Mouse (Mus musculus): ENCODE data around the gene Ngef.

Ngef gene

GRCm38 (mm10) chr1:87573800-87574215 lies at the start of gene Ngef:
Gene Ngef, minus strand, starts transcription at chr1:87573870.
- ChIA-PET CTCF (interaction anchor here in 1 of 4 experiments (1.4 to 1.8 kb wide), 2 partner anchors 32 to 35 kb away, joined by 3 to 4 read pairs; no protein-coding TSS in a partner anchor), POLR2A (interaction anchor here in 1 of 4 experiments (1.3 to 1.6 kb wide), 2 partner anchors 10 to 14 kb away, joined by 3 to 5 read pairs; no protein-coding TSS in a partner anchor)

GRCm38 (mm10) chr1:87621858-87622279 lies 48.2 kb upstream of the Ngef start:
- POLR2A ChIA-PET, result interaction anchor here in 2 of 4 experiments (1.8 to 3.9 kb wide), 3 partner anchors 14 to 15 kb away, joined by 5 to 17 read pairs (median 10); no protein-coding TSS in a partner anchor
- CTCF ChIA-PET, result interaction anchor here (0.5 to 3.8 kb wide), 4 partner anchors 13 to 1083 kb away, joined by 3 to 18 read pairs (median 4); no protein-coding TSS in a partner anchor

GRCm38 (mm10) chr1:87621146-87621857 lies 47.6 kb upstream of the Ngef start:
- POLR2A ChIA-PET, result interaction anchor here in 2 of 4 experiments (0.5 to 3.9 kb wide), 8 partner anchors 13 to 457 kb away, joined by 3 to 17 read pairs (median 3); no protein-coding TSS in a partner anchor
- CTCF ChIA-PET, result interaction anchor here (0.5 to 3.8 kb wide), 4 partner anchors 13 to 1083 kb away, joined by 3 to 18 read pairs (median 4); no protein-coding TSS in a partner anchor

- CTCF ChIA-PET, result interaction anchor here in 3 of 4 experiments (1.2 to 3.8 kb wide), 3 partner anchors 12 kb away, joined by 5 to 18 read pairs (median 12); no protein-coding TSS in a partner anchor
- POLR2A ChIA-PET, result interaction anchor here in 3 of 4 experiments (0.5 to 3.9 kb wide), 11 partner anchors 12 to 456 kb away, joined by 3 to 17 read pairs (median 3); no protein-coding TSS in a partner anchor
These were observed 47.0 kb upstream of the Ngef start for GRCm38 (mm10) chr1:87620693-87621092.

GRCm38 (mm10) chr1:87620211-87620668 lies 46.6 kb upstream of the Ngef start, which contains the start of gene Inpp5d:
Gene Inpp5d, plus strand, starts transcription at chr1:87620312.
- CTCF ChIA-PET, result interaction anchor here in 3 of 4 experiments (1.0 to 3.8 kb wide), 4 partner anchors 12 to 23 kb away, joined by 5 to 18 read pairs (median 9); no protein-coding TSS in a partner anchor
- POLR2A ChIA-PET, result interaction anchor here in 3 of 4 experiments (0.7 to 3.9 kb wide), 14 partner anchors 11 to 235 kb away, joined by 3 to 17 read pairs (median 3); no protein-coding TSS in a partner anchor

GRCm38 (mm10) chr1:87614576-87615295 lies 41.1 kb upstream of the Ngef start:
- ChIA-PET CTCF (no interaction called here), POLR2A (no interaction called here)

- ChIA-PET CTCF (interaction anchor here (0.6 to 1.7 kb wide), 36 partner anchors 9 to 1230 kb away, joined by 3 to 18 read pairs (median 4); partner anchors contain the start of genes Inpp5d (in 3 of the 4), Atg16l1 (in 1 of the 4) and Ngef (in 1 of the 4)), POLR2A (interaction anchor here in 2 of 4 experiments (0.6 to 1.4 kb wide), 7 partner anchors 9 to 363 kb away, joined by 3 to 5 read pairs (median 3); no protein-coding TSS in a partner anchor)
These were observed 34.9 kb upstream of the Ngef start for GRCm38 (mm10) chr1:87608416-87609046.

- POLR2A ChIA-PET, result interaction anchor here in 2 of 4 experiments (1.3 to 1.6 kb wide), 3 partner anchors 11 to 29 kb away, joined by 4 to 5 read pairs (median 4); no protein-coding TSS in a partner anchor
- CTCF ChIA-PET, result interaction anchor here (0.6 to 1.7 kb wide), 22 partner anchors 11 to 1229 kb away, joined by 3 to 18 read pairs (median 4); partner anchors contain the start of gene Inpp5d (in 3 of the 4)
These were observed 33.9 kb upstream of the Ngef start for GRCm38 (mm10) chr1:87607385-87608091.

GRCm38 (mm10) chr1:87605296-87605695 lies 31.6 kb upstream of the Ngef start:
- CTCF ChIA-PET, result interaction anchor here in 1 of 4 experiments (0.6 kb wide), 1 partner anchor 151 kb away, joined by 3 read pairs; the partner anchor contains the start of gene Atg16l1

GRCm38 (mm10) chr1:87603389-87603788 lies 29.7 kb upstream of the Ngef start:
- ChIA-PET CTCF (interaction anchor here in 1 of 4 experiments (0.5 kb wide), 1 partner anchor 39 kb away, joined by 5 read pairs; no protein-coding TSS in a partner anchor), POLR2A (no interaction called here)

More at GRCm38 (mm10) chr1:87605296-87605695, 31.6 kb upstream of the Ngef start:
- POLR2A ChIA-PET, result interaction anchor here in 2 of 4 experiments (0.5 to 1.2 kb wide), 5 partner anchors 23 to 235 kb away, joined by 3 to 4 read pairs (median 3); no protein-coding TSS in a partner anchor

GRCm38 (mm10) chr1:87601801-87602200 lies 28.1 kb upstream of the Ngef start:
- CTCF ChIA-PET, result no interaction called here
- POLR2A ChIA-PET, result no interaction called here

- CTCF ChIA-PET, result interaction anchor here in 2 of 4 experiments (1.4 to 1.6 kb wide), 2 partner anchors 8 kb away, joined by 3 to 4 read pairs; no protein-coding TSS in a partner anchor
These were observed 26.9 kb upstream of the Ngef start for GRCm38 (mm10) chr1:87600533-87600932.

GRCm38 (mm10) chr1:87594671-87595070 lies 21.0 kb upstream of the Ngef start:
- CTCF ChIA-PET, result no interaction called here
- POLR2A ChIA-PET, result interaction anchor here in 1 of 4 experiments (1.6 kb wide), 1 partner anchor 105 kb away, joined by 3 read pairs; no protein-coding TSS in a partner anchor

More at GRCm38 (mm10) chr1:87600533-87600932, 26.9 kb upstream of the Ngef start:
- POLR2A ChIA-PET, result interaction anchor here in 2 of 4 experiments (0.7 to 1.2 kb wide), 2 partner anchors 8 to 766 kb away, joined by 3 read pairs; no protein-coding TSS in a partner anchor

GRCm38 (mm10) chr1:87594261-87594660 lies 20.6 kb upstream of the Ngef start:
- ChIA-PET CTCF (no interaction called here), POLR2A (interaction anchor here in 1 of 4 experiments (1.6 kb wide), 1 partner anchor 106 kb away, joined by 3 read pairs; no protein-coding TSS in a partner anchor)

- CTCF ChIA-PET, result no interaction called here
- POLR2A ChIA-PET, result interaction anchor here in 1 of 4 experiments (0.9 kb wide), 1 partner anchor 47 kb away, joined by 3 read pairs; no protein-coding TSS in a partner anchor
These were observed 16.3 kb upstream of the Ngef start for GRCm38 (mm10) chr1:87589980-87590379.

- ChIA-PET CTCF (interaction anchor here in 1 of 4 experiments (0.6 kb wide), 1 partner anchor 91 kb away, joined by 3 read pairs; no protein-coding TSS in a partner anchor), POLR2A (interaction anchor here in 1 of 4 experiments (0.6 kb wide), 1 partner anchor 65 kb away, joined by 3 read pairs; no protein-coding TSS in a partner anchor)
These were observed 15.5 kb upstream of the Ngef start for GRCm38 (mm10) chr1:87589162-87589561.
